21 mouse cellular contexts compared by ENCODE assay signal in the genomic region with DNA sequence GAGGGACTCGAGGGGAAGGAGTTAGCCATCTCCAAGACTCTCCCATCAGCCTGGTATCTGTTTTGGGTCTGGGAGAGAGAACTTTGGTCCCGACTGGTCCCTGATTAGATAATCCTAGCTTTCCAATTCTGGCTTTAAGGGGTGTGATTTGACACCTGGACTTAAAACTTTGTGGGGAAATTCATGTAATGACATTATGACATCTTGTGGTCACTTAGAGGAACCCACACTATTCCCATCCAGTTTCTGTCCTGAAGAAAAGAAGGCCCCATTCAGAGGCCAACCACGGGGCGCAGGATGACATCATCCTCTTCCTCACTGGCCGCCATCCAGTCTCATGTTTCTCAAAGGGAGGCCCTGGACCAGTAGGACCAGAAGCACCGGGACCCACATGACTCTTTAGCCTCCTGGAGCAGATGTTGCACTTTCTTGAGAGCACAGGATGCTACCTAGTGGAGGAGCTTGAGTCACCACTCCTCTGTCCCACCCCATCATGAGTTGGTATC.
A peak's percentile ranks its signal among the peaks of the same experiment; 100 is the strongest.
DNase-seq lines count a peak whose midpoint lies in the region; ATAC-seq and TF ChIP-seq lines count a peak whose summit lies in the region.
"Had no signal": no experiment of that assay in that cellular context is flagged by ENCODE, and none has a peak within 500 bp of the region (broad histone marks: within the 10 kb centered on the region; RNA-seq: fewer than 3 reads in every experiment).

No protein-coding gene starts in this region.

- 77% methylated on average over 6 of the region's 6 CpGs for WGBS in hindbrain, postnatal 0 days
- WGBS in hindbrain, embryonic 16.5 days = 69% methylated on average over 6 of the region's 6 CpGs
- WGBS in lung, postnatal 0 days = 44% methylated on average over 6 of the region's 6 CpGs
- 57% methylated on average over 6 of the region's 6 CpGs for WGBS in lung, adult 2 months

- no peaks in the 10 kb centered on the region for H3K36me3 ChIP-seq in hindbrain, postnatal 0 days (ENCODE audit: insufficient read depth, low read length)
- no peaks in the 10 kb centered on the region for H3K36me3 ChIP-seq in hindbrain, embryonic 16.5 days (ENCODE audit: control insufficient read depth, insufficient read depth, low read length)
- H3K36me3 ChIP-seq in lung, postnatal 0 days (ENCODE audit: insufficient read depth, low read length) = no peaks in the 10 kb centered on the region
- H3K36me3 ChIP-seq: embryonic facial prominence, embryonic 15.5 days; heart, embryonic 12.5 days; midbrain, embryonic 10.5 days; neural tube, embryonic 12.5 days had no signal

- DNase-seq in hindbrain, postnatal 0 days (ENCODE audit: low spot score) = no peak
- peak; percentile 46 for DNase-seq in lung, postnatal 0 days (ENCODE audit: low spot score)
- no peak for DNase-seq in lung, adult 2 months
- DNase-seq in NIH3T3 (ENCODE audit: low read depth) = peak; percentile 29
- no peak for DNase-seq in thymus, postnatal 0 days (ENCODE audit: low spot score)
- DNase-seq in thymus, adult 18-20 months = no peak
- DNase-seq: adrenal gland, postnatal 25 days; cerebellum, adult 11-12 months; cerebellum, postnatal 25 days; gastrocnemius, postnatal 25 days; kidney, adult 8-10 months; layer of hippocampus, adult 9-11 months; lung, adult 18-20 months; lung, postnatal 36 days; thymus, postnatal 25 days had no signal

- H3K9me3 ChIP-seq in hindbrain, postnatal 0 days (ENCODE audit: low read length) = no peaks in the 10 kb centered on the region
- H3K9me3 ChIP-seq in hindbrain, embryonic 16.5 days (ENCODE audit: control insufficient read depth, low read length) = no peaks in the 10 kb centered on the region
- no peaks in the 10 kb centered on the region for H3K9me3 ChIP-seq in lung, postnatal 0 days (ENCODE audit: low read length)
- H3K9me3 ChIP-seq: embryonic facial prominence, embryonic 15.5 days; heart, embryonic 12.5 days; midbrain, embryonic 10.5 days; neural tube, embryonic 12.5 days had no signal

- H3K27ac ChIP-seq in hindbrain, postnatal 0 days = no peak overlapping the region
- no peak overlapping the region for H3K27ac ChIP-seq in hindbrain, embryonic 16.5 days (ENCODE audit: low read depth, low read length)
- no peak overlapping the region for H3K27ac ChIP-seq in lung, postnatal 0 days (ENCODE audit: low read length)
- H3K27ac ChIP-seq: embryonic facial prominence, embryonic 15.5 days; midbrain, embryonic 10.5 days; neural tube, embryonic 12.5 days had no signal

- H3K9ac ChIP-seq in hindbrain, postnatal 0 days (replicated peaks; ENCODE audit: low read length) = no peak overlapping the region
- no peak overlapping the region for H3K9ac ChIP-seq in hindbrain, embryonic 16.5 days (ENCODE audit: low read depth, low read length)
- no peak overlapping the region for H3K9ac ChIP-seq in lung, postnatal 0 days (replicated peaks; ENCODE audit: low read depth)
- H3K9ac ChIP-seq: embryonic facial prominence, embryonic 15.5 days; heart, embryonic 12.5 days; neural tube, embryonic 12.5 days had no signal

- H3K4me3 ChIP-seq in hindbrain, postnatal 0 days (ENCODE audit: low read length) = no peak overlapping the region
- H3K4me3 ChIP-seq in hindbrain, embryonic 16.5 days (ENCODE audit: low read length) = no peak overlapping the region
- H3K4me3 ChIP-seq in lung, postnatal 0 days (ENCODE audit: low read depth, low read length) = no peak overlapping the region
- no peak overlapping the region for H3K4me3 ChIP-seq in lung, adult 2 months (replicated peaks; ENCODE audit: extremely low read depth, low read depth, low read length)
- H3K4me3 ChIP-seq: embryonic facial prominence, embryonic 15.5 days; heart, embryonic 12.5 days; midbrain, embryonic 10.5 days; neural tube, embryonic 12.5 days had no signal

- TF ChIP-seq EP300 in lung, postnatal 0 days (IDR thresholded peaks at IDR 0.05) = no peak

- TF ChIP-seq CTCF in hindbrain, postnatal 0 days (IDR thresholded peaks at IDR 0.05; ENCODE audit: low read depth) = 0 out of 2 replicates have a peak, but pooled peaks have one; percentile 25
- TF ChIP-seq CTCF in lung, postnatal 0 days (IDR thresholded peaks at IDR 0.05) = peak; percentile 28; the same call in 1 of the 2 replicates
- TF ChIP-seq CTCF in lung, adult 2 months (IDR thresholded peaks at IDR 0.05; ENCODE audit: insufficient read depth, low read length) = no peak

- no peak for ATAC-seq in hindbrain, postnatal 0 days
- no peak for ATAC-seq in hindbrain, embryonic 16.5 days
- ATAC-seq in lung, postnatal 0 days = no peak
- ATAC-seq: forebrain, embryonic 16.5 days had no signal

- peaks cover 16% of the 10 kb centered on the region for H3K27me3 ChIP-seq in hindbrain, postnatal 0 days (ENCODE audit: insufficient read depth, low read length)
- peaks cover 2% of the 10 kb centered on the region; the same call in 1 of the 2 replicates for H3K27me3 ChIP-seq in hindbrain, embryonic 16.5 days (replicated peaks; ENCODE audit: control insufficient read depth, insufficient read depth, low read length)
- H3K27me3 ChIP-seq in lung, postnatal 0 days (replicated peaks; ENCODE audit: insufficient read depth, low read length) = no peaks in the 10 kb centered on the region
- H3K27me3 ChIP-seq: embryonic facial prominence, embryonic 15.5 days had no signal

- H3K4me1 ChIP-seq in hindbrain, postnatal 0 days (ENCODE audit: insufficient read depth, low read length) = no peaks in the 10 kb centered on the region; the same call in 1 of the 2 replicates
- peaks cover 6% of the 10 kb centered on the region for H3K4me1 ChIP-seq in hindbrain, embryonic 16.5 days (ENCODE audit: control insufficient read depth, insufficient read depth, low read depth, low read length)
- H3K4me1 ChIP-seq in lung, postnatal 0 days (ENCODE audit: insufficient read depth, low read depth, low read length) = peaks cover 3% of the 10 kb centered on the region; the same call in 1 of the 2 replicates
- peaks cover 3% of the 10 kb centered on the region for H3K4me1 ChIP-seq in lung, adult 2 months (ENCODE audit: control insufficient read depth, insufficient read depth, low read length)

- no peak for TF ChIP-seq POLR2A in lung, adult 2 months (IDR thresholded peaks at IDR 0.05; ENCODE audit: borderline replicate concordance, extremely low read depth, low read depth, low read length)

- no peak overlapping the region for H3K4me2 ChIP-seq in hindbrain, postnatal 0 days (ENCODE audit: low read depth, low read length)
- no peak overlapping the region for H3K4me2 ChIP-seq in hindbrain, embryonic 16.5 days (ENCODE audit: low read length)
- H3K4me2 ChIP-seq in lung, postnatal 0 days (replicated peaks; ENCODE audit: low read depth, low read length) = no peak overlapping the region
- H3K4me2 ChIP-seq: embryonic facial prominence, embryonic 15.5 days; heart, embryonic 12.5 days; neural tube, embryonic 12.5 days had no signal

Comparison
In these comparisons a context has a peak if more than half of its experiments do, and no peak if none do; other contexts are left out.
1. DNase-seq: peak in lung, postnatal 0 days (single experiment) and NIH3T3 (single experiment); none in hindbrain, postnatal 0 days (single experiment), lung, adult 2 months (single experiment), thymus, postnatal 0 days (single experiment) and thymus, adult 18-20 months (0 of 2).